In the genomic region with DNA sequence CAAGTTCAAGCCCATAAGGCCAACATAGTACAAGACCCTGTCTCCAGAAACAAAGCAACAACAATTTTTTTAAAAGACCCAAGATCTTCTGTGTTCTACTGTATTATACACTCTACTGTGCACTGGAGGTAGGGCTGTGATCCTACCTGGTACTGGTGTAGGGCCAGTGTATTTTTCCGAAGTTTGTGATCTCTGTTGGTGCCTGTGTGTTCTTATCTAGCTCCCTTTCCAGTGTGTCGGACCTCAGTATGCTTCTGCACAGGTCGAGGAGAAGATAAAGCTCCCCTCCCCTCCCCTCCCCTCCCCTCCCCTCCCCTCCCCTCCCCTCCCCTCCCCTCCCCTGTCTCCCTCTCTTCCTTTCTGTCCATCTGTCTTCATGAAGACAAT, we compare ENCODE assay signal across 11 mouse cellular contexts. TPM values are rescaled to one million over a fixed set of nuclear protein-coding genes. Genes with fewer than 3 reads are reported as not detected.
DNase-seq lines count a peak whose midpoint lies in the region; ATAC-seq lines count a peak whose summit lies in the region.
"Had no signal": no experiment of that assay in that cellular context is flagged by ENCODE, and none has a peak within 500 bp of the region (broad histone marks: within the 10 kb centered on the region; RNA-seq: fewer than 3 reads in every experiment).

No protein-coding gene starts in this region.

- WGBS in heart, embryonic 15.5 days, result 13% methylated on average over 3 of the region's 3 CpGs
- 6% methylated on average over 3 of the region's 3 CpGs for WGBS in liver, embryonic 13.5 days (ENCODE audit: insufficient replicate concordance)
- WGBS in hindbrain, embryonic 10.5 days, result 38% methylated on average over 3 of the region's 3 CpGs

- H3K9me3 ChIP-seq in heart, embryonic 15.5 days (replicated peaks), result no peaks in the 10 kb centered on the region
- H3K9me3 ChIP-seq in liver, embryonic 13.5 days (replicated peaks), result no peaks in the 10 kb centered on the region
- H3K9me3 ChIP-seq in hindbrain, embryonic 10.5 days, result no peaks in the 10 kb centered on the region
- H3K9me3 ChIP-seq: lung, embryonic 15.5 days had no signal

- no peak for ATAC-seq in heart, embryonic 15.5 days (replicated peaks; ENCODE audit: insufficient number of reproducible peaks, insufficient read depth, low FRiP score, low read depth)
- ATAC-seq in liver, embryonic 13.5 days (ENCODE audit: low read depth), result peak; percentile 83

- peak overlapping the region; percentile 81 for H3K27ac ChIP-seq in heart, embryonic 15.5 days
- H3K27ac ChIP-seq in liver, embryonic 13.5 days, result peak overlapping the region; percentile 95
- no peak overlapping the region for H3K27ac ChIP-seq in hindbrain, embryonic 10.5 days
- H3K27ac ChIP-seq: hindbrain, embryonic 14.5 days had no signal

- H3K4me3 ChIP-seq in heart, embryonic 15.5 days, result no peak overlapping the region
- H3K4me3 ChIP-seq in liver, embryonic 13.5 days (replicated peaks), result peak overlapping the region; percentile 26
- H3K4me3 ChIP-seq in hindbrain, embryonic 10.5 days, result no peak overlapping the region
- H3K4me3 ChIP-seq: lung, embryonic 15.5 days had no signal

- H3K27me3 ChIP-seq in heart, embryonic 15.5 days, result no peaks in the 10 kb centered on the region
- H3K27me3 ChIP-seq in liver, embryonic 13.5 days, result no peaks in the 10 kb centered on the region
- H3K27me3 ChIP-seq in hindbrain, embryonic 10.5 days (ENCODE audit: insufficient read depth, poor library complexity, severe bottlenecking), result no peaks in the 10 kb centered on the region
- H3K27me3 ChIP-seq: lung, embryonic 15.5 days had no signal

- H3K36me3 ChIP-seq in heart, embryonic 15.5 days, result no peaks in the 10 kb centered on the region
- no peaks in the 10 kb centered on the region; the same call in 1 of the 2 replicates for H3K36me3 ChIP-seq in liver, embryonic 13.5 days
- H3K36me3 ChIP-seq in hindbrain, embryonic 10.5 days, result no peaks in the 10 kb centered on the region

- no peak for DNase-seq in heart, adult 8-10 months (ENCODE audit: low spot score)
- DNase-seq in thymus, postnatal 0 days (ENCODE audit: low spot score), result peak; percentile 14
- DNase-seq in thymus, postnatal 25 days, result no peak
- peak; percentile 59 for DNase-seq in liver, embryonic 13.5 days
- DNase-seq in right cerebral cortex, postnatal 36 days (ENCODE audit: low spot score in 2 of 2), result no peak
- DNase-seq in embryo, embryonic 9.5 days (ENCODE audit: extremely low spot score), result no peak
- no peak for DNase-seq in hindbrain, embryonic 10.5 days (ENCODE audit: low spot score)
- DNase-seq: cerebellum, postnatal 14 days had no signal

- no peak overlapping the region for H3K9ac ChIP-seq in heart, embryonic 15.5 days
- peak overlapping the region; percentile 67 for H3K9ac ChIP-seq in liver, embryonic 13.5 days
- H3K9ac ChIP-seq: hindbrain, embryonic 14.5 days; lung, embryonic 15.5 days had no signal

- H3K4me2 ChIP-seq in heart, embryonic 15.5 days, result no peak overlapping the region
- peak overlapping the region; percentile 75 for H3K4me2 ChIP-seq in liver, embryonic 13.5 days
- H3K4me2 ChIP-seq: hindbrain, embryonic 14.5 days; lung, embryonic 15.5 days had no signal

- peaks cover 53% of the 10 kb centered on the region for H3K4me1 ChIP-seq in heart, embryonic 15.5 days (replicated peaks)
- peaks cover 92% of the 10 kb centered on the region for H3K4me1 ChIP-seq in liver, embryonic 13.5 days (replicated peaks)
- peaks cover 39% of the 10 kb centered on the region for H3K4me1 ChIP-seq in hindbrain, embryonic 10.5 days (replicated peaks)

RNA-seq across cellular contexts. Expression of gene Lims1, which starts 46.4 kb away (rescaled TPM):
- 168 and 183 TPM in 2 replicates for polyA plus RNA-seq in heart, embryonic 15.5 days (2015; fragmentation: Nextera tagmentation; extraction: Ambion mirVana)
- 100 to 1,000 TPM; 129 to 182 (median 150) TPM for total RNA-seq in heart, adult 8-10 months (2022)
- 141 and 155 TPM in 2 replicates for polyA plus RNA-seq in thymus, postnatal 0 days (2015; fragmentation: Nextera tagmentation; extraction: Ambion mirVana)
- 107 and 118 TPM in 2 replicates for polyA plus RNA-seq in liver, embryonic 13.5 days (2015; fragmentation: Nextera tagmentation; extraction: Ambion mirVana)
- 89.4 and 105 TPM in 2 replicates for polyA plus RNA-seq in hindbrain, embryonic 10.5 days (2016; fragmentation: Nextera tagmentation; extraction: Ambion mirVana)

Comparison
In these comparisons a context has a peak if more than half of its experiments do, and no peak if none do; other contexts are left out.
1. DNase-seq: peak in thymus, postnatal 0 days (single experiment) and liver, embryonic 13.5 days (single experiment); none in heart, adult 8-10 months (single experiment), thymus, postnatal 25 days (single experiment), right cerebral cortex, postnatal 36 days (0 of 2), embryo, embryonic 9.5 days (single experiment) and hindbrain, embryonic 10.5 days (single experiment).